Mouse (Mus musculus) lung, postnatal 36 days (tissue): ENCODE results near the gene Cend1.
A peak's percentile ranks its signal among the peaks of the same experiment; 100 is the strongest.
"Not testable (repeated sequence)": the region's sequence is repeated elsewhere in the genome, so short reads cannot be mapped to it uniquely, and the experiment has no call there.

ENCODE experiments used
- DNase-seq: peaks from one replicate; pipeline ENCODE4 v3.0.0; 2022; ENCODE audit warnings: mixed read lengths

Cend1 gene

DNA sequence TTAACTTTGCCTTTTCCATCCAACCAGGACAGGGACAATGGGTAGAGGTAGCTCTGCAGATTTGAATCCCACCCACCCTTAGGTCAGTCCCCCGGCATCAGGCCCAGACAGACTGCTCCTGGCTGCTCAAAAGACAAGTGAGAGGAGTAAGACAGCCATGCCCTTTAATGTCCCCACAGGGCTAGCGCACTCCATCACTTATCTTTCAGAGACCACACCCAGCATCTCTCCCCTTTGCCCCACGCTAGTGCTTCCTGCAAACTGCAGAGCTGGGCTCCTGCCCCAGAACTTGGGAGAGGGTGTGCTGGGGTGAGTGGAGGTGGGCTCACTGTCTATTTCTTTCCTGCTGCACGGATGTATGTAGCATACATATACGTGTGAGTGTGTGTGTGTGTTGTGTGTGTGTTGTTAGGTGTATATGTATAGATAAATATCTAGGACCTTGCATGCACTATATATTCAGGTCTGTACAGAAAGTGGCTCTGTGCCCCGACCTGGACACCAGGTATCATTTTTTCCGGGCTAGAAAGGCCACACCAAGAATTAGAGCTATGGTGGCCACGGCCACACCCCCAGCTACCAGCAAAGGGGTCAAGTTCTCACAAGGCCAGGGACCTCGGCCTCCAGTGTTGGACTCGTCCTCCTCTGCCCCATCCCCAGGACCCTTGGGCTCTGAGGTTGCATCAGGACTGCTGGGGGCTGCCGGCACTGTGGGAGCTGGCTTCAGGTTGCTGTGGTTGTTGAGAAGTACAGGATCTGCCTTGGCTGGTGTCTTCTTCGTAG is 2.2 kb downstream of the Cend1 start:
- DNase-seq = no peak

DNA sequence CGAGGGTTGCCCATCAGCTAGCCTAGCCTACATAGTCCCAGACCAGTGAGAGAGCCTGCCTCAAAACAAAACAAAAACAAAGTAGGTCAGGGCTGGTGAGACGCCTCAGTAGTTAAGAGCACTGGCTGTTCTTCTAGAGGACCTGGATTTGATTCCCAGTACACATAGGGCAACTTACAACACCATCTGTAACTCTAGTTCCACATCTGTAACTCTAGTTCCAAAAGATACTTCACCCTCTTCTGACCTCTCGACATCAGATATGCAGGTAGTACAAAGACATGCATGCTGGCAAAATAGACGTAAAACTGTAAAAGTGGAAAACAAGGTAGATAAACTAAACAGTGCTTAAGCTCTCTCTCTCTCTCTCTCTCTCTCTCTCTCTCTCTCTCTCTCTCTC is 5.5 kb downstream of the Cend1 start:
- DNase-seq = no peak

DNA sequence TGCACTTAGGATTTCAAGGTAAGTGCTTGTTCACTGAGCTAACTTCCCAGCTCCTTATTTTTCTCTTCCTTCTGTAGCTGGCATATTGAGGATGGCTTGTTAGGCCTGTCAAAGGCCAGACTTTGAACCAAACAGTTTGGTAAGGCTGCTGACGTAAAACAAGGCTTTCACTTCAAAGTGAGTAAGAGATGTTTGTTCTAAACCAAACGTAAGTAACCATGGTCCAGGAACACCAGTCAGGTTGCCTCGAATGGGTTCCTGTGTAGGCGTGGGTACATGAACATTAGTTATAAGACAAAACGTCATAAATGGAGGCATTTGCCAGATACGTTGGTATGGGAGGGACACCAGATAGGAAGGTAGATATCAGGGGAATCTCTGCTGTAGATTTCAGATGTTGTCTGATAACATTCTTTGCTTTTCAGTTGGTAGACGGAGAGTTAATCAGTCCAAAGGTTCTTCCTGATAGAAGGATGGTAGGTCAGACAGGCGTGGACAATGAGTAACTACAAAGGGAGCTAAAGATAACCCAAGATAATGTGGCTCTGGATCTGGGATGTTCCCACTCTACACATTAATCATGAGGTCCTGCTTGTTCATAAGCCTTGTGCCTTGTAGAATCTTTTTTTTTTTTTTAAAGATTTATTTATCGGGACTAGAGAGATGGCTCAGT is 9.1 kb downstream of the Cend1 start:
- DNase-seq = no peak

DNA sequence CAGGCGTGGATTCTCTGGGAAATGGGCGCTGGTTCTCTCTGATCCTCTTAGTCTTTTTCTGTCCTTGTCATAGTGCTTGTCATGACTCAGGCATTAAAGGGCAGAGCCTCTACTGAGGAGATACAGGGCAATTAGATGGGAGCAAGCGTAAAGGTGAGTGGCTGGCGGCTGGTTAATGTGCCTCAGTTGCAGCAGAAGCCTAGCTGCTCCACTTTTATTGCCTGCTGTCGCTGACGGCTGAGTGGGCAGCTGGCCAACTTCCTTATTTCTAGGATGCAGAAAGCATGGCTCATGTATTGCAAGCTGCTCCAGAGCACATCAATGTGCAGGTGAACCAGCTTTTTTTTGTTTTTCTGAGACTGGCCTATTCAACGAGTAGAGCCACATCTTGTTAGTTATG is 10.3 kb downstream of the Cend1 start:
- peak; percentile 68 for DNase-seq

DNA sequence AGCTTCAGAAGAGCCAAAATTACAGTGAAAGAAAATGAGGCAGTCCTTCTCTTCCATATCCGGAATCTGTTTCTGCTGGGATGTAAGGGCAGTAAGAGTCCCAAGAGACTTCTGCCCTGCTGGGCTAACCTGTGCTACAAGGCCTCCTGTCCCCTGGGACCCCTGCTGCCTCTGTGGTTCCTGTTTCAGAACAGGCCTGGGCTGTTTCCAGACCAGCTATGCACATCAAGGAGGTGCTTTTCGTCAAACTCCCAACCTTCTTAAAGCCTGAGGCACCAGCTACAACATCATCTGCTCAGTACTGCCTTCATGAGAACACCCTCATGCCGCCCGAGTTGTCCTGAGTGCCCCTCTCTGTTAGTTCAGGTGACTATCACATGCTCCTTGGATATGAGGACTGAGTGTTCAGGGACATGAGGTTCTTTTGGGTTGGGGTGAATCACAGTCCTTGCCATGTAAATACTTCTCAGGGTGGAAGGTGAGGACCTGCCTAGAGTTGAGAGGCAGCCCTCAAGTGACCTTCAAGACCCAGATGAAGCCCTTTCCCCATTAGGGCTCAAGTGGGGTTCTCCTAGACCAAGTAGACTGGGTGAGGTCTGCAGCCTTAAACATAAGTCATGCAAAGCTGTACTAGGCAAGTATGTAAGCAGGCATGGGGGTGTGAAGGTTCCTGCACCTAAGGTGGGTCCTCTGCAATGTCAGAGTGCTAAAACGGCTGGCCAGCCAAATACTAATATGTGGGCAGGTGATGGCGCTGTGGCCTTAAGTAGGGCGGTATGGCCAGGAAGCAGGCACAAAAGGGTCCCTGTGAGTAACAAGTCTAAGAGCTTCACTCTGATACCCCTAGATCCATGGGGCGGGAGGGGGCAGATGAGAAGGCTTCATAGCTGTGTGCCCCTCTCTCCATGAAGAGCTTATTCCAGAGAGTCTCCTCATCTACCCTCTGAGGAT is 11.3 kb downstream of the Cend1 start:
- no peak for DNase-seq

DNA sequence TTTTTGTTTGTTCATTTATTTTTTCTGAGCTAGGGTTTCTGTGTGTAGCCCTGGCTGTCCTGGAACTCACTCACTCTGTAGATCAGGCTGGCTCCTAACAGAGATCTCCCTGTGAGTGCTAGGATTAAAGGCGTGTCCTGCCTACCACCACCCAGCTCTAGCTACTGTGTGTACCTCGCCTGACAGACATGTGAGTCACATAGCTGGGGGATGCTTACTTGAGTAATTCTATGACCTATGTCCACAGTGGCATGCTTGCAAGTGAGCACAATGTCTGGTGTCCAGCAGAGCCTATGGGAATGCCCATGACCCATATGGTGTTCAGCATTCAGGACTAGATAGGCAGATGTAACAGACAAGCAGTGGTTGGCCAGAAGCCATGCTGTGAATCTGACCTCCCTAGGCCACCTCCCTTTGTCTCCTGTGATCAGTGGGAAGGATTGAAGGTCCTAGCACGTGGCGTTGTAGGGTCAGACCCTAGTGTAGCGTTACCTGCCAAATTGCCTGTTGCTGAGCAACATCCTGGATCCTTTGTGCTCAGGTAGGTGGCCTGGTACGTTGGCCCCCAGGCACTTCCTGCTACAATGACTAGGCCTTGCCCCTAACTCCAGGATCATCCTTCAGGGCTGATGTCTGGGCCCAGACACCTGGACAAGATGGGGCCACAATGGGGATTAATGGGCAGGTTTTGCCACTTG is 13.0 kb downstream of the Cend1 start:
- no peak for DNase-seq

DNA sequence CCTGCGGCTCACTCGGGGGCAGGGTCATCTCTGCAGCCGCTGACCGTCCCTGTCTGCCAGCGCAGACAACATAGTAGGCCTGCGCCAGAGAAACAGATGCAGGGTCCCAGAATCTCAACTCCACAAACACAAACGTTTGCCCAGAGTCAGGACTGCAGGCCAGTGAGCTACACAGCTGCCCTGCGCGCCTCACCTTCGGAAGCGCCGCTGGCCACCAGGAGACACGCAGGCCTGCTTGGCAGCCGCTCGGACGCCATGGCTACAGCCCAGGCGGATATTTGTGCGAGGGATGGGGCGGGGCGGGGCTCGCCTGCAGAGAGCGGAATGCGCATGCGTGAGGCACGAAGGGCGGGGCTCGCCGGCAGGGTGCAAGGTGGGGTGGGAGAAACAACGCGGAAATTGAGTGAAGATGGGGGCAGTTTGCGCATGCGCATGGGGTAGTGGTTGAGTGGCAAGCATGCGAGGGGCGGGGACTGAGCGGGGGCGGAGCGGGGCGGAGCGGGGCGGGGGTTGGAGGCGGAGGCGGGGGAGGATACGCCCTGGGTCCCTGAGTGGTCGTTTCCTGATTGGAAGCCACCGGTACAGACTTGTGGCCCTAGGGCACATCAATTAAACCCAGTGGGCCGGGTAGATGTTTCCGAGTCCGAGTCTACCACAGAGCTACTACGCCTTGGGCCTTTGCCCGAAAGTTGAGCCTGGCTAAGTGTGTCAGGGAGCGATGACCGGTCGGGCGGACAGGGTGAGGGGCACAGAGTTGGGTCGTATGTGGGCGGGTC is 15.3 kb downstream of the Cend1 start, which contains the start of gene Gatd1:
TSS of gene Gatd1 (minus strand) at position 328 of the 776 bp plus-strand sequence.
- peak; percentile 99 for DNase-seq

DNA sequence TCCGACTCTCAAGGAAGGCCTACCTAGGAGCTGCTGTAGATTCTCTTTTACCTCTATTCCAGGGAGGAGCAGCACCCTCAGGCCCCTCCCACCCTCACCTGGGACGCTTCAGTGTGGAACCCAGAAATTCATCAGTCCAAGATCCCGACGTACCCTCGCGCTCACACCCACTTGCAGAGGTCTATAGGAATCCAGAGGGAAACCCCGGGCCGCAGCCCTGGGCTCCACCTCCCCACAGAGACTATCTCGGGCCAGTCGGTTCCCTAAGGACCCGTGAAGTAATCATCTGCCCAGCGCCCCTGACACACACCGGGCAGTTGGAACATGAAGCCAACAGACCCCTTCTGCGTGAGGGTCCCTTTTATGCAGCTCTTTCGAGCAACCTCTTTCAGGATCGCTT is 16.0 kb downstream of the Cend1 start:
- DNase-seq = no peak

DNA sequence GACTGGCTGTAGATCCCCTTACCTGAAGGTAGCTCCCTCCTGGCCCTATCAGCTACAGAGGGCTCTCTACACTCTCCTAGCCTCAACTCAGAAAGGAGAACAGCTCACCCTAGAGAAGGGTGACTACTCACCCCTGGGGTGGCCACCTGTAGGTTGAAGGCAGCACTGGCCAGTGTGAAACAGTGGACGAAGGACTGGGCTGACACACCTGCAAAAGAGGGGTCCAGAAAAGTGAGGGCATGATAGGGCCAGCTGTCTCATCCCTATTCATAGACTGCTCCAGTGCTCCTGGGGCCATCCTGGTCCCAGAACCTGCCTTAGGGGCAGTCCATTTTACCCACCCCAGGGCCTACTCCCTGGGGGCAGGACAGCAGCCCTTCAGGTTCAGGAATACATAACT is 17.6 kb downstream of the Cend1 start:
- no peak for DNase-seq

DNA sequence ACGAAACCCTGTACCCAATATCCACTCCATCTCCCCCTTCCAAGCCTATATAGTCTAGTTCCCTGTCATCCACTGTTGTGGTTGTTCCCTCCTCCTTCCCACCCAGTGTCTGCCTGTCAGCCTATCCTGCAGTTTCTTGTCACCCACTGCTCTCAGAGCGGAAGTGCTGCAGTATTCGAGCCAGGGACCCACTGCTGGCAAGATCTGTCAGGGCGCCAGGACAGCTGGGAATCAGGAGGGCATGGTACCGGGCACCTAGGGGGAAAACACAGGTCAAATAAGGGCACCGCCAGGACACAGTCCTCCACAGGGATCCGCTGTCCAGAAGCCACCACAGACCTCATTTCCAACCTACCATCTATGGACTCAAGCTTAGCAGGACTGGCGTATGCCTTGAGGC is 18.7 kb downstream of the Cend1 start:
- no peak for DNase-seq

DNA sequence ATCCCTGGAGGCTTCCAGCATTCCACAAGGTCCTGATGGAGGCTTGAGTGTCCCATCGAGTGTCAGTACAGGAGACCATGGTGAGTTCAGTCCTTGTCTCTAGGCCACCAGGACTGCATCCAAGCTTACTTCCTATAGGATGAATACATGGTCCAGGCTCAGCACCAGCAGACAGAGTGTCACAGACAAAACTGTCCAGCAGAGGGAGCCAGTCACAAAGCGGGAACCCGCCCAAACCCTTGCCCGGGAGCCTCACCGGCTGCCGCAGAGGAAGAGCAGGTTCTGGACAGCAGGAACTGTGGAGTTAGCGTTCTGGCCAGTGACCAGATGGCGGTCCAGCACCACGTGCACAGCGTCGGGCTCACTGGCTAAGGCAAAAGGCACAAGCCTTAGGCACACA is 20.5 kb downstream of the Cend1 start:
- DNase-seq = peak; percentile 93

DNA sequence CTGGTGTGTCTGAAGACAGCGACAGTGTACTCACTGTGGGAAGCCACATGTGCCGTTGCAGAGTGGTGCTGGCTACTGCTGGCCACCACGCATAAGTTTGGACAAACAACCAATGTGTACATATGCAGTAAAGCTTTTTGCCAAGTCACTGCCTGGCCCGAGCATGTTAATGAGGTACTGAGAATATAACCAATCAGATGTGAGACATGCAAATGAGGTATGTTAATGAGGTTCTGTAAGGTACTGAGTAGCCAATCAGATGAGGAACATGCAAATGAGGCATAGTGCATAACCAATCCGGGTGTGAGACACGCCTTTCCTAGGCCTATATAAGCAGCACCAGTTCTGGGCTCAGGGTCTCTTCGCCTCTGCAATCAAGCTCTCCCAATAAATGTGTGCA is 21.6 kb downstream of the Cend1 start:
- not testable (repeated sequence) for DNase-seq

DNA sequence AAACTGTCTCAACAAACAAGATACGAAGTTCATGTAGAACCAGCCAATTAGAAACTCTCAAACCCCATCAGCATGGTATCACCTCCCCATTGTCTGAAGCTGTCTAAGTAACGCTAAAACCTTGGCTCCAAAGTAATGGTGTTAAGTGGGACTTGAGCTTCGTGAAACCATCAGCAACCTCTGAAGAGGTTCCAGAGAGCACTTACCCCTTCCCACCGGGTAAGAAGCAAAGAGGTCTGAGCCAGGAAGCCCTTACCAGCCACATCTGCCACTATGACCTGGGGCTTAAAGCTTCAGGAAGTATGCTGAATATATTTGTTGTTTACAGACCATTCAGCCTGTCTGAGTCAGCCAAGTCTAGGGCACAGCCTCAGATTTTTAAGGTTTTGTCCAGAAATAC is 23.8 kb downstream of the Cend1 start:
- DNase-seq = peak; percentile 56

DNA sequence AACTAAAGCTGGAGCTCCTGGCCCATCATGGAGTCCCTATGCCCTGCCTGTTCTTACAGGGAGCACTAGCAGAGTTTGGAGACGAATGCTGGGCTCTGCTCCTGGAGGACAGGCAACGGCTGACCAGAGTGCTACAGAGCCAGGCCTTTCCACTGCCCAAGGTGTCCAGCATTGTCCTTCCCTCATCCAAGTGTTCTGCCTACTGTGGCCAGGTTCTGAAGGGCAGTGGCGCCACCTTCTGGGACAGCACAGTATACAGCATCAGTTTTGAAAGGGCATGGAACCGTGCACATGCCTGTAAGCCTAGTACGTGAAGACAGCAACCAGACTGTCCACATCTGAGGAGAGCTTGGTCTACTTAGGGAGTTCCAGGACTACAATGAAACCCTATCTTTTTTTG is 26.0 kb downstream of the Cend1 start:
- peak; percentile 73 for DNase-seq

DNA sequence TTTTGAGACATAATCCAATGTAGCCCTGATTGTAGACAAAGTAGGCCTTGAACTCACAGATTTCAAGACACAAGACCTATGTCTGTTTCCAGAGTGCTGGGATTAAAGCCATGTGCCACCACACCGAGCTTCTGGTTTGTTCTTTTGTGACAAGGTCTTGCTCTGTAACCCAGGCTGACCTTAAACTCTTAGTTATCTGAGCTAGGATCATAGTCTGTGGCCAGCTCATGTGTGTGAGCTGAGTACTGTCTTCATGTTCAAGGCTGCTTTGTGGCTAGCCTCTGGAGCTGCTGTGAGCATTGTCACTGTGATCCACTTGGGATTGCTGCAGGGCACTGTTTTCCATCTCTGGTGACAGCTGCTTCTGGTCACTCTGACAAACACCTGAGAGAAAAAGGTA is 33.9 kb downstream of the Cend1 start:
- DNase-seq = no peak

DNA sequence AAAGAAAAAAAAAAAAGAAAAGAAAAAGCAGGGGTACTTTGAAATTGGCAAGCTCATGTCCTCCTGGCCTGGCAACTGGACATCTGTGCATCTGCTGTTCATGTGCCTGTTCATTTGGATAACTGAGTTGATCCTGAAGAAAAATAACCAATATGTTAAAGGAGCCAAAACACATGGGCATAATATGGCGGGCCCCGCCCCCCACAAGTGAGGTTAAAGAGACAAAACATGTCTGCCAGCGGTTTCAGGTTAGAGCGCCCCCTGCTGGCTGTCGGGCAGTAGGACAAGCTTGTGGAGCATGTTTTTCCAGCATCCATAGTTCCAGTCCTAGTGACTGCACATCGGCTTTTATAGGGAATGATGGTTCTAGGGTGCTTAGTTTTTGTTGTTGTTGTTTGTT is 34.5 kb downstream of the Cend1 start:
- DNase-seq = peak; percentile 84

DNA sequence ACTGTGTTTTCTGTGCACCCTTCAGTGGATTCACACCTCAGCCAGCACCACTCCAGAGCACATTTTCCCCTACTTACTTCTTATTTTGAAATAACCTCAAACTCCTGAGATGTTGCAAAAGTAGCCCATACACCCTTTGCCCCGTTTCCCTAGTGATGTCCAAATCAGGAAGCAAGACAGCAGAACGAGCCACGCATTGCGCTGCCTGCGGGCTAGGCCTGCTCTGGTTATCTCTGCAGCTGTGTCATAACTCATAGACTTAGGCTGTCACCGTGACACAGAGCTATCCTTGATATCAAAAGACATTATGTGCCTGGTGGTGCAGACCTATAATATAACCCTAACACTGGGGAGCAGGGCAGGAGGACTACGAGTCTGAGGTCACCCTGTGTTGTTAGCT is 35.1 kb downstream of the Cend1 start:
- DNase-seq = peak; percentile 68

DNA sequence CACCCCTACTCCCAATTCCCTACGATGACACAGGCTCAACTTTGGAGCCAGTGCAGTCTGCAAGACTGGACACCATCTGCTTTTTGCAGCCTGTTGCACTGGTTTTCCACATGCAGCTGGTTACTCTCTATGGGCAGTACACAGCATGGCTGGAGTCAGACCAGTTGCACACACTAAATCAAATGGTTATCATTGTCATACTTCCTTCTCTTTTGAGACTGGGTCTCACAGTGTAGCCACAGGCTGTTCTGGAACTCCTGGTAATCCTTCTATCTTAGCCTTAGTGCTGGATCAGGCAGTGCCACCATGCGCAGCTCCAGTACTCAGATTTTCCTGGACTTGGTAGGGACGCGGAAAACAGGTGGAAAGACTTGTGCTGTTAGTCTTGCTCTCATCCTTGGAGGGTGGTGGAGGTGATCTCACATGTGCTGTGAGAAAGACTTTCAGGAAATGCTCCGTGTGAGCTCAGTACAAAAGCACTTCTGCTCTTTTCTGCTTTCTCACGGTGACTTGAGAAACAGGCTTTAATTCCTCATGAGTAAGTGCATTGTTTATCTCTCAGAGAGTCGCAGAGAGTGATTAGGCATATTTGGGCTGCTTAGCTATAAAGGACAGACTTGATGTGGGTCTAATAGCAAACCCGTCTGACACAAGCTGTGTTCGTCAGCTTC is 36.6 kb downstream of the Cend1 start:
- peak; percentile 51 for DNase-seq

DNA sequence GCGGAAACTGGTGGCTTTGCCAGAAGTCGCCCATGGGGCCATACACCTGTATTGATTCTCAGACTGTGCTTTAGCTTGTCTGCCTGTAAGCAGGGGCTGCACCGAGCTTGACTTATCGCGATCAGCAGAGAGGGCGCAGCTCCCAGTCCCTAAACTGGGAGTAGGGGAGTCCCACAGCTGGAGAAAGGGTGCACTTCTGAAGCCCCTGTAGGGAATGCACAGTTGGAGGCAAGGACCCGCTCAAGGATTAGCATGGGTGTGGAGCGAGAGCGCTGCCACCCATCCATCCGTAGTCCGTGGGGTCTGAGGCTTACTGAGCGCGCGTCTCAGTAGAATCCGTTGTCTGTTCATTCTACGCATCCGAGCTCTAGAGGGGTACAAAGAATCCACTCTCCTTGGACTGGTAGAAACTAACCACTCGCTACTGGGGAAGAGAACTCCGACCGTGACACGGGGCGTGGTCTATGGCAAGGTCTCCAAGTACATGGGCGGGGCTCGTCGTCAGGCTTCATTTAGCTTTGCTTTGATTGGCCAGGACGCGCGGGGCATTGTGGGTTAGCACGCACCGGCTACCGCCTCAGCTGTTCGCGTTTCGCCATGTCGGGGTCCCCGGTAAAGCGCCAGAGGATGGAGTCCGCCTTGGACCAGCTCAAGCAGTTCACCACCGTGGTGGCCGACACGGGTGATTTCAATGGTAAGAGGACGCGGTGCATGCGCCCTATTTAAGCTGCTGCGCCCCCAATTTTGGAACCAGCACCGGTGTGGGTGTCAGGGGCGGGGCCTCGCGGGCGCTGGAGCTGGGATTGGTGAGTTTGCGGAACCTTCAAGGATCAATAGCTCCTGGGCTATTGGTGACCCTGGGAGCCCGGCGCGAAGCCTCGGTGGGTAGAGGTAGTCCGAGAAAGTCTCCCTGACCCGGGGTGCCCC is 37.4 kb downstream of the Cend1 start, which contains the start of gene Taldo1:
TSS of gene Taldo1 (plus strand) at position 575 of the 927 bp plus-strand sequence.
- peak; percentile 99 for DNase-seq
